Mouse (Mus musculus): ENCODE data around the gene Dydc1. TPM values are rescaled to one million over a fixed set of nuclear protein-coding genes. Genes with fewer than 3 reads are reported as not detected.

The Dydc1 gene
- polyA plus RNA-seq, 1 experiment from 2014 or later, result not detected

- no peak for ATAC-seq (ENCODE audit: low FRiP score, low read depth)
- 81% methylated on average over 2 of the region's 2 CpGs for WGBS
These were observed 29.6 kb downstream of the Dydc1 start for GRCm38 (mm10) chr14:41102269-41102668.

DNA sequence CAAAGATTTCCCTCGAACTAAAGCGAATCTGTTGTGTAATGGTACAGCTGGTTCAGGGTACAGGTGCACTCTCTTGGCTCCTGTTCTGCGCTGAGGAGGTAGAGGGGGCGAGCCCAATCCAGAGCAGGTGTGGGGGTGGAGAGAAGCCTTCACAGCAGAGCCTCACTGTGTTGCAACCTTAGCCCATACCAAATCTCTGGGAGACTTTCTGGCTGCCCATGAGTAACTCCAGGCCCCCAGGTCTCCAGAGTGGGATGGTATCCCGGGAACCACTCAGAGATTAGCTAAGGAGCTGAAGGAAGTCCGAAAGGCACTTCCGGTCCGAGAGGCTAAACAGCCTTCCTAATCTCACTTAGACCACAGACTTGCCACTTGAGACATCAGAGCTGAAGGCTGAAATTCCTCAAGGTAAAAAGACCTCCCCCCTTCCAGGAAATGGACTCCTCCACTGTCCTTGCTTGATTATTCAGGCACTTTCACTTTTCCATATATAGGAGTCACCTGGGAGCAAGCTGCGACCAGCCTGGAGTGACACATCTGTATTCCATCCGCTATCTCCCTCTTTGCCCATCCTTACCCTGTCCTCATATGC, 32.2 kb downstream of the Dydc1 start, which contains the start of gene Mat1a:
TSS of gene Mat1a (plus strand) at position 183 of the 592 bp plus-strand sequence.
- H3K36me3 ChIP-seq, result no peaks in the 10 kb centered on the region
- no peak within 1 kb of the TSS for H3K9ac ChIP-seq
- no peak within 1 kb of the TSS for H3K4me2 ChIP-seq (replicated peaks)
- no peaks in the 10 kb centered on the region for H3K27me3 ChIP-seq
- no peak within 1 kb of the TSS for H3K27ac ChIP-seq
- H3K4me3 ChIP-seq, result no peak within 1 kb of the TSS
- WGBS, result 68% methylated on average over 10 of the region's 10 CpGs
- H3K4me1 ChIP-seq, result no peaks in the 10 kb centered on the region
- no peak for ATAC-seq (ENCODE audit: low FRiP score, low read depth)
- no peaks in the 10 kb centered on the region for H3K9me3 ChIP-seq

More at GRCm38 (mm10) chr14:41102269-41102668, 29.6 kb downstream of the Dydc1 start:
- H3K9me3 ChIP-seq, result no peaks in the 10 kb centered on the region
- H3K4me2 ChIP-seq (replicated peaks), result no peak overlapping the region
- no peaks in the 10 kb centered on the region; the same call in 1 of the 2 replicates for H3K4me1 ChIP-seq
- no peak overlapping the region for H3K4me3 ChIP-seq
- H3K27ac ChIP-seq, result no peak overlapping the region
- H3K36me3 ChIP-seq, result no peaks in the 10 kb centered on the region
- H3K27me3 ChIP-seq, result no peaks in the 10 kb centered on the region
- no peak overlapping the region for H3K9ac ChIP-seq

GRCm38 (mm10) chr14:41111031-41111668, 38.4 kb downstream of the Dydc1 start:
- H3K4me3 ChIP-seq, result no peak overlapping the region
- H3K9ac ChIP-seq, result no peak overlapping the region
- no peaks in the 10 kb centered on the region for H3K4me1 ChIP-seq
- H3K4me2 ChIP-seq (replicated peaks), result no peak overlapping the region
- WGBS, result 86% methylated on average over 7 of the region's 7 CpGs
- H3K27me3 ChIP-seq, result no peaks in the 10 kb centered on the region
- H3K36me3 ChIP-seq, result no peaks in the 10 kb centered on the region
- no peaks in the 10 kb centered on the region for H3K9me3 ChIP-seq
- H3K27ac ChIP-seq, result no peak overlapping the region
- ATAC-seq (ENCODE audit: low FRiP score, low read depth), result no peak

DNA sequence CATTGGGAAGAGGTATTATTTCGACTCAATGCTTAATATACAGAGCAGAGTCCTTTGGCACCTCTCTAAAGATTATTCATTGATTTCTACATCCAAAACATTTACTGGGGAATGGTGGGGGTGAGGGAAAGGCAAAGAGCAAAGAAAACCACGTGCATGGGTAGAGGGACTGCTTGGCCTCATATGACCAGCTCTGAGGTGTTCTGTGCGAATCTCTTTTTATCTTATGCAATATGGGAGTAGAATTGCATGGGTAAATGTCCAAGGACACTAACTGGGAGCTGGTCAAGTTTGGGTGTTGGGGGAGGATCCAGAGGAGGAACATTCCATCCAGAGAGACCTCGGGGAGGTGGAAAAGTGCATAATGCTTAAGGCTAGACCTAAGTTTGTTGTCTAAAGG, 40.2 kb downstream of the Dydc1 start:
- 78% methylated on average over 4 of the region's 4 CpGs for WGBS
- Histone ChIP-seq H3K4me3 (no peak overlapping the region), H3K36me3 (no peaks in the 10 kb centered on the region), H3K27me3 (no peaks in the 10 kb centered on the region), H3K27ac (no peak overlapping the region), H3K4me2 (replicated peaks) (no peak overlapping the region), H3K9ac (no peak overlapping the region), H3K4me1 (no peaks in the 10 kb centered on the region), H3K9me3 (no peaks in the 10 kb centered on the region)
- ATAC-seq (ENCODE audit: low FRiP score, low read depth), result no peak

DNA sequence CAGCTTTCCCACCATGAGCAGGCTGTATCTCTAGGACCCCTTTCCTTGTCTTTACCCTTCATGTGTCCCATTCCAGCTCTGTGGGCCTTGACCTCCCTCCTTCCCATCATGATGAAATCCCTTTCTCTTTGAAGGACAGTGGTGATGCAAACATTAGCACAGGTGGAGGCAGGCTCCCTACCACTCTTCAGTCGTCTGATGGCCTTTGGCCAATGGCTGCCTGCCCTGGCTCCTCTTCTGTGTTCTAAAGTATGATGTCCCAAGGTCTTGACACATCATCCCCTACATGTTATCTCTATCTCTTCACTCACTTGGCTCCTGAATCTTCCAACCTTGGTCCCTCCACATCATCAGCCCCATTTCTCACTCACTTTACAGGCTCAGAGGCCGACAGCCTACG, 43.6 kb downstream of the Dydc1 start:
- Histone ChIP-seq H3K4me3 (no peak overlapping the region), H3K4me2 (replicated peaks) (no peak overlapping the region), H3K9me3 (no peaks in the 10 kb centered on the region), H3K4me1 (no peaks in the 10 kb centered on the region), H3K36me3 (no peaks in the 10 kb centered on the region), H3K27me3 (no peaks in the 10 kb centered on the region), H3K9ac (no peak overlapping the region), H3K27ac (no peak overlapping the region)
- WGBS, result 78% methylated on average over 3 of the region's 3 CpGs
- no peak for ATAC-seq (ENCODE audit: low FRiP score, low read depth)

- ATAC-seq (ENCODE audit: low FRiP score, low read depth), result no peak
- WGBS, result 86% methylated on average over 5 of the region's 5 CpGs
- H3K27me3 ChIP-seq, result no peaks in the 10 kb centered on the region
These were observed 52.0 kb downstream of the Dydc1 start for GRCm38 (mm10) chr14:41124683-41125082.

DNA sequence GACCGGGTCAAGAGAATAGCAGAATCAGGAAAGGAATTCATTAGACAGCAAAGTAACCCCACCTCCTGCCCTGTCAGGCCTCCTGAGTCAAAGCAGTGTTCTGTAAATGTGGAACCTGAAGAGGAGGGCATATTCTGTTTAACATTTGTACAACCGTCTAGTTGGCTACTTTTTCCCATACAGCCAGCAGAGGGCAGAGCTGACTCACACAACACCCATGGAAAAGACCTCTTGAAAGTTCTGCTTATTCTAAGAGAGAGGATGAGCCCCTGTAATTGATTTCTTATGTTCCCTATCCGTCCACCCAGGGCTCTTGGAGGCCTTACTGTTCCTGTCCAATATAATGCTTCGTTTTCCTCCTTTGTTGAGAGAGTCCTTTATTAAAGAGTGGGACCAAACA, 55.3 kb downstream of the Dydc1 start:
- Histone ChIP-seq H3K27me3 (no peaks in the 10 kb centered on the region), H3K36me3 (no peaks in the 10 kb centered on the region), H3K4me1 (no peaks in the 10 kb centered on the region), H3K4me3 (no peak overlapping the region), H3K9me3 (no peaks in the 10 kb centered on the region), H3K27ac (no peak overlapping the region), H3K4me2 (replicated peaks) (no peak overlapping the region), H3K9ac (no peak overlapping the region)
- 18% methylated on average over 4 of the region's 4 CpGs for WGBS
- peak; percentile 19; the same call in 1 of the 2 replicates for ATAC-seq (ENCODE audit: low FRiP score, low read depth)

More at GRCm38 (mm10) chr14:41124683-41125082, 52.0 kb downstream of the Dydc1 start:
- no peak overlapping the region for H3K9ac ChIP-seq
- no peaks in the 10 kb centered on the region for H3K9me3 ChIP-seq
- no peak overlapping the region for H3K4me3 ChIP-seq
- no peak overlapping the region for H3K4me2 ChIP-seq (replicated peaks)
- no peaks in the 10 kb centered on the region for H3K36me3 ChIP-seq
- no peaks in the 10 kb centered on the region for H3K4me1 ChIP-seq
- no peak overlapping the region for H3K27ac ChIP-seq

DNA sequence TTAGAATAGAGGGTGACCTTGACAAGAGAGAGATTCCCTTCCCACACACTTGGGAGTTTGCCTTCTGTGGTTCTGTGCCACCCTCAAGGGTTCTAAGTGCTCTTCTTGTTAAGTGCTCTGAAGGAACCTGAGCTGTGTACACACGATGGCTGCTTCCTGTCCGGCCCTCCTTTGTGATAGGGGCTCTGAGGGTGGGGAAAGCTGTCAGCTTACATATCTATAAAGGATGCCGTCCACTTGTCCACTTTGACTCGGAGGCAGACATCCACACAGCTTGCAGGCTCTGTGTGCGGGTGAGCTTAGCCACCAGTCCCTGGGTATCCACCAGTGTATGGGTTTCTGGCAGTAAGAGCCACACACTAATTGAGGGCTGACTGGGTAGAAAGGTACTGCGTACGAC, 58.8 kb downstream of the Dydc1 start, which contains the start of gene Sftpa1:
TSS of gene Sftpa1 (plus strand) at position 243 of the 400 bp plus-strand sequence.
- H3K4me3 ChIP-seq, result no peak within 1 kb of the TSS
- no peak for ATAC-seq (ENCODE audit: low FRiP score, low read depth)
- no peaks in the 10 kb centered on the region for H3K36me3 ChIP-seq
- no peak within 1 kb of the TSS for H3K9ac ChIP-seq
- no peaks in the 10 kb centered on the region for H3K9me3 ChIP-seq
- WGBS, result 82% methylated on average over 7 of the region's 7 CpGs
- H3K4me2 ChIP-seq (replicated peaks), result no peak within 1 kb of the TSS
- H3K4me1 ChIP-seq, result no peaks in the 10 kb centered on the region
- H3K27ac ChIP-seq, result no peak within 1 kb of the TSS
- no peaks in the 10 kb centered on the region for H3K27me3 ChIP-seq

GRCm38 (mm10) chr14:41137006-41137405, 64.3 kb downstream of the Dydc1 start:
- no peaks in the 10 kb centered on the region for H3K27me3 ChIP-seq
- ATAC-seq (ENCODE audit: low FRiP score, low read depth), result no peak
- no peak overlapping the region for H3K27ac ChIP-seq
- no peaks in the 10 kb centered on the region for H3K9me3 ChIP-seq
- H3K9ac ChIP-seq, result no peak overlapping the region
- H3K4me1 ChIP-seq, result no peaks in the 10 kb centered on the region
- no peak overlapping the region for H3K4me2 ChIP-seq (replicated peaks)
- H3K4me3 ChIP-seq, result no peak overlapping the region
- no peaks in the 10 kb centered on the region for H3K36me3 ChIP-seq

GRCm38 (mm10) chr14:41140686-41141085, 68.0 kb downstream of the Dydc1 start:
- Histone ChIP-seq H3K4me3 (no peak overlapping the region), H3K27ac (no peak overlapping the region), H3K27me3 (no peaks in the 10 kb centered on the region), H3K4me2 (replicated peaks) (no peak overlapping the region), H3K9me3 (no peaks in the 10 kb centered on the region), H3K36me3 (no peaks in the 10 kb centered on the region), H3K9ac (no peak overlapping the region), H3K4me1 (no peaks in the 10 kb centered on the region)
- no peak for ATAC-seq (ENCODE audit: low FRiP score, low read depth)
- 88% methylated on average over 1 of the region's 1 CpGs for WGBS

All from limb, embryonic 13.5 days (tissue).